Mouse (Mus musculus) natural killer cell, adult 2 months (primary cell): ENCODE measurements at regions not wholly inside any gene's neighbourhood (a gene's known extent, or its start where the extent isn't known, plus 50 kb on each side); places are given as distances from the start of the nearest gene placed in this dataset.
A peak's percentile ranks its signal among the peaks of the same experiment; 100 is the strongest.

Source experiments
- DNase-seq, 2 experiments: peaks; one replicate each; pipeline ENCODE4 v3.0.0; 2022; ENCODE audit warnings: low spot score in 2 of 2

DNA sequence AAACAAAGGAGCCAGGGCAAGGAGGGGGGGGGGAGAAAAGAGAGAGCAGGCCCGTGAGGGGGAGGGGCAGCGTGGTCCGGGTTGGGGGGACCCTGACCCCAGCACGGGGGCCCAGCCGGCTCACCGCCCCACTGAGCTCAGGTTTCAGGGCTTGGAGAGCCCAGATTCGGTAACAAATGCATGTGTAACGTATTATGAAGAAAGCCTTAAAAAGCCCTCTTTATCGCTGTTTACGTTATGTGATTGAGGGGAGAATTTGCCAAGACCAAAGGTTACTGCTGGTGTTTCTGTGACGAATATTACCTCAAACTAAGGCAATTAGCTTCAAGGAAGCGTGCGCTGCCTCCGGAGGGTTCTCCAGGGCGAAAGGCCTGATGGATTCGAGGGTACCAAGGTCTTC, 54.2 kb downstream of the Barx1 start:
- no peak for DNase-seq

DNA sequence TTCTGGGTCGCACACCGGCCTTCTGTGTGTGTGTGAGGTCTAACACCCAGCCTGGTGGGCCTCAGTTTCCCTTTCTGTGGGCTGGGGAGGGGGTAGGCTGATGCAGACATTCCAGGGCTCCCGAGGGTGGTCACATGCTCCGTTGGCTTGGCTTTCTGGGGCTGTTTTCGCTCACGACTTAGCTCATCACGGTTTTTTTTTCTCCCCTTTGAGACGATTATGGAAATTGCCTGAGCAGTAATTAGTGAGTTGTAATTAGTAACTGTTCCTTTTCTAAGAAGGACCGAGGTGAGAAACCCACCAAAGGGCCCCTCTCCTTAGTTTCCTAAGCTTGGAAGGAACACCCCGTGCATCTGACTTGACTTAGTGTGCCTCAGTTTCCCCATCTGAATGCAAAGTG, 54.7 kb downstream of the Barx1 start:
- DNase-seq: no peak

DNA sequence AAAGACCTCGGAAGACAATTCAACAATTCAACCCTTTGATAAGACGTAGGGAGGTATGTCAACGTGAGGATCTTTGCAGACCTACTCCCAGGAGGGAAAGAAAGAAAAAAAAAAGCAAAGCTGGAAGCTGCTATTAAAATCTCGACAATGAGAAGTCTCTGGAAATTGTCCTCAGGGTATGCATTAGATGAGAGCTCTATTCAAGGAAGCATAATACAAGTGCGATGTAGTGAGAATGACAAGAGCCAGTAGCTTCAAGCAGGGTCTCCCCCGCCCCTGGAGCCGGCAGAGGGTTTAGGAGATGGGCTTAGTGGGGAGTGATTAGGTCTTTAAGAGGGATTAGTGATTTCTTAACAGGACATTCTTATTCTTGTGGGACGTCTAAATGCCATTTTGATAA, 60.9 kb downstream of the Barx1 start:
- DNase-seq: no peak

DNA sequence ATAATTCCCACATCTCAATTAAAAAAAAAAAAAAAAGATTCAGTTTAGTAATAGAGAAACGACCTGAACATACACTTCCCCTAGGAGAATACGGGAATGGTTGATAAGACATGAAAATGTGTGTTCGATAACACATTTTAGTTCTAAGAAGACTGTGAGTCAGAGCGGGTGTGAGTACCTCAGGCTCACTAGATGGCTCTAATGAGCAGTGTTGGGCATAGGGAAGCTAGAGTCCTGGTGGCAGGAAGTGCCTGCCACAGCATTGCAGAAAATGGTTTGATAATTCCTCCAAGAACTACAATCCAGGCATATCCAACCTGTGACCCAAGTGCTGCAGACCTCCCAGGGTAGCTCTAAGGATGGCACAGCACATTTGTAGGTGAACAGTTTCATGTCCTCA, 63.6 kb downstream of the Barx1 start:
- DNase-seq: no peak

DNA sequence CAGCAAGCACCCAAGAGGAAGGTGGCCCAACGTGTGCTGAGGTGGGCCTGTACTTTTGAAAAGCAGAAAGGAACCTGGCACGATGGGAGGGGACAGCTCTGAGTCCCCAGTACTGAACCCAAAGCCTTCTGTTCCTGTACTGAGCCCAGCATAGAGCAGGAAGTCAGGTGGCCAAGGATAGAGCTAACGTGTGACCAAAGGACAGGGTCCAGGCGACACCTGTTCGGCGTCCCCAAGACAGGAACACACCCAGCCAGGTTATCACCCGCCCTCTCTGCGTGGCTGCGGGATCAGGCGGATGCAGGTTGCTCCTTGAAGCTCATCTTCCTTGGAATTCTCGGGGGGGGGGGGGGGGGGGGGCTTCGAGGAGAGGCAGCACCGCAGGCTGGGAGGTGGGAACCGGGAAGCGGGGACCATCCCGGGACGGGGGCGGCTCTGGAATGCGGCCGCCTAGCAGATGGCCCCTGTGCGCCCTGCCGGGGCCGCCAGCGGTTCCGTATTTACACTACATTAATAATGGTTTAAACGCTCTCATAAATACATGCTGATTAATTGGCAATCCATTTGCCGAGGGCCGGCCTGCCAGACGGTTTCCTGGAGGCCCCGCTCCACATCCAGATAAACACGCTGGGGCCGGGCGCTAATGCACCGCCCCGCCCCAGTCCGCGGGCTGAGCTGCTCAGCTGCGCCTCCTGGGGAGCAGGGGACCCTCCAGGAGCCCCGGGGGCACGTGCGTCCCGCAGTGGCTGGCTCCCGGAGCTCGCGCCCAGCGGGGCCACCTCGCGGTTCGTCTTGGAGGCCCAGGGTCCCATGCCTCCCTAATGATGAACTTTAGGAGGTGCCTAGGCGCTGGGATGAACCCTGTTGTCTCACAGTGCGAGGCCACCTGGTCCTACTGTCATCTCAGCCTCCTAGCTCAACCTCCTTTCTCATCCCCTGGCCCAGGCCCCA, 68.5 kb downstream of the Barx1 start:
- DNase-seq: no peak

DNA sequence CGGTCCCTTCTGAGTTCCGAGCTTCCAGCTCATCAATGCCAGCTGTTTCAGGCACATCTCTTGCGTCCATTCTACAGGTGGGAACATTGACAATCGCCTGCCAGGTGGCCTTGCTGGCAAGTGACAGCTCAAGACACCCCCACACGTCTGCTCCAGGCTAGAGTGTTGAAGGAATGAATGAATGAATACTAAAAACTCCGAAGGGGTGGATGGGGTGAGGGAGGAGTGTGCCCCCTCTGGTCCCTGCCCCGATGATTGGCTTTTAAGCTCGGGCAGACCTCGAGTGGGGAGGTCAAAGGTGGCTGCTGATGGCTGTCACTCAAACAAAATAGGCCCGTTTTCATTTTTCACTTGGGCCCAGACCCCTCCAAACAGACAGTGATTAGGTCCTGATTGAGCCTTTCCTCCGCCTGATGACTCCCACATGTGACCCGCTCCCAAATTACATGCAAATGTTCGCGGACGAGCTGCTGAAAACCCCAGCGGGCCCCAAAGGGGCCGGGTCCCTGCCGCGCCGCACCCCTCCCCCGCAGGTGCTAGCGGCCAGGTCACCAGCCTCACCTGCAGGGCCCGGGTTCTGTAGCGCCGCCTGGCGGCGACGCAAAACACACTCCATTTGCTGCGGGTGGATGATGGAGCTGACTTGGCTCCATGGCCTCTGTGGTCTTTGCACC, 69.5 kb downstream of the Barx1 start:
- DNase-seq: peak in 1 of 2 experiments; percentile 14

DNA sequence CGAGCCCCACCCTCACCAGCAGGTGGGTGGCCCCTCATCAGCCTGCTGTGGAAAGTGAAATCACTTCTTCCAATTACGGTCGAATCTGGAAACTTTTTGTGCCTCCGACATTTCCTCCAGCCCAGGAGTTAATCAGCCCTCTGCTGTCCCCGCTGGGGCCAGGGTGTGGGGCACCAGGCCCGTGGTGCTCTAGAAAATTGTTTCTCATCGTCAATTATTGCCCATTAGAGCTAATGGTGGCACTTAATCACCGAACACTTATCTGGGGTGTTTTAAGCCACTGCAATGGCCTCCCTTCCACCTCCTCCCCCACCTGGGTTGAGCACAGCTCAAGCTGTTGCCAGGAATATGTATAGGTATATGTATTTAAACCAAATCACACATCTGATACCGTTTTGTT, 72.2 kb downstream of the Barx1 start:
- no peak for DNase-seq

DNA sequence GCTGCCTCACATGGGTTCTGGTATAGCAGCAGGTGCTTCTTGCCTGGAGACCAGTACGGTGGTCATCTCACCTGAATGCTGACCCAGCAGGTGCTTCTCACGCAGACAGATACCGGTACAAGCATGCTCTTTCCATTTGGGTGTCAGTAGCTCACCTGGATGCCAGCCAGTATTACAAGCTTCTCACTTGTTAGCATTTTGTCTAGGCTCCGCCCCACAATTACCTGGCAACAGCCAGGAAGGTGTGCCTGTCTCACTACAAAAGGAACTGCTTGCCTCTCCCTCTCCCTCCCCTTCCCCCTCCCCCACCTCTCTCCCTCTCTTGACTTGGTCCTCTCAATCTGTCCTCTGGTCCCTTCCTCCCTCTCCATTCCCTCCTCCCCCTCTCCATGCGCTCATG, 82.8 kb downstream of the Barx1 start:
- no peak for DNase-seq

DNA sequence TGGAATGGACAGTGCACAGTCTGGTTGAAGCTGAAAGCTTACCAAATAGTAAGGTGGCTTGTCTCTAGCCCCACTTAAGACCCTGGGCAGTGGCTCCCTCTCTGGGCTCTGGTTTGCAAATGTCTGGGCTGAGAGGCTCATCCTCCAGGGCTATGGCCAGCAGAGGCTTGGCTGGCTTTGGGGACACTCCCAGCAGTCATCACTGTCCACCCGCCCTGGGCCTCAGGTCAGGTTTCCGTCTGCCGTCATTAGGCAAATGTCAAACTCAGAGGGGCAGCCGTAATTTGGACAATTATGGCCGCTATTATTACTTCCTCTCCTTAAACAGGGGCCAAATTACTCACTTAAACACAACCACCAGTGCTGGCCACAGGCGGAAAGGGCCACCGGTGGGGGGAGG, 83.5 kb downstream of the Barx1 start:
- no peak for DNase-seq
